Mouse (Mus musculus): Measurements from ENCODE around the gene Kcnmb3.

The Kcnmb3 gene

DNA sequence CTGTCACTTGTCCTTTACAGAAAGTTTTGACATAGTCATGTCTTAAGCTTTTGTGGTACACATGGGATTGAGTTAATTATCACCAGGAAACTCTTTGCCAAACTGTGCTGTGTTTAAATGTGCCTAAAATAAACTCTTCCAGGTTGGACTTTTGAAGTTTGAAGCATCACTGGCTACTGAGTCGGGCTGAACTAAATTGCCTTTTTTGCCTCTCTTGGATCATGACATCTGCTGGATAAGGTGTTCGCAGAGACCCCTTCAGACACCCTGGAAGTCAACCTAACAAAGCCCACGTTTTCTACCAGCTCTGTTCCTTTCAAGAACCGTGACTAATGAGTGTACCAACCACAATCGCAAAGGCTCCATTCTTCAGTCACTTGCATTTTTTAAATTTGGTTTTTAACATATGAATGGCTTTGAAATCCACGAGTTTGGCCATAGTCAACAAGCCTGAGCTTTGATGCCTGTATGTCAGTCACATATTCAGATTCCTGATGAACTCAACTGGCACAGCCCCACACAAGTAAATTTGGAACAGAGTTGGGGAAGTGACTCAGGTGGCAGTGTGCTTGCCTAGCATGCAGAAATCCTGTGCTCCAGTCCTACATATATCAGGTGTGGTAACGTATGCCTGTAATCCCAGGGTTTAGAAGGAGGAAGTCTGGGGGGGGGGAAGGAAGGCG lies 3.2 kb upstream of the Kcnmb3 start:
- no peak for DNase-seq (ENCODE audit: low spot score in 2 of 2)

DNA sequence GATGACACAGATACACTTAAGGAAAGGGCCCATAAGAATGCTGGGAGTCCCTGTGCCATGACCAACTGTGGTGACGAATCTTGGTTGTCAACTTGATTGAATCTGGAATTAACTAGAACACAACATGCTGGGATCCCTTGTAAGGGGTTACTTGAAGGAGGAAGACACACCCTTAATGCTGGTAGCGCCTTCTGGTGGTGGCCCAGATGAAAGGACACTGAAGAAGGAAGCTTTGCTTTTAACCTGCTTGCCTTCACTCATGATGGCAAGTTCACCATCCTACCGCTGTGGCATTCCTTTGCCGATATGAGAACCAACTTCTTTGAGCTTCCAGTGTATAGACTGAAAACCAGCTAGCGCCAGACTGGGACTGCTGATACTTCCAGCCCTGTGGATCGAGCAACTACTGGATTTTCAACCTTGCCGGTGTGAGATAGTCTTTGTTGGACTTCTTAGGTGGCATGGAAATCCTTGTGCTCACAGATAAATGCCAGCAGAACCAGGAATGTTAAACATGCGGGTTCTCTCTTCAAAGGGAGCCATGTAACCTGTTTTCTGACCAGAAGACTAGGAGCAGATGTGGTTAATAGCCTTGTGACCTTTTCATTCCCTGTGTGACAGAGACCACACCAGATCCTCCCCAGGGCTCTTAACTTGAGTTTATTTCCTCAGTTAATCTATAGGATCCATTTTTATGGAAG lies 2.5 kb upstream of the Kcnmb3 start:
- DNase-seq (ENCODE audit: low spot score in 2 of 2): no peak

- no peak for DNase-seq (ENCODE audit: low spot score in 2 of 2)
These were observed 1.1 kb downstream of the Kcnmb3 start for GRCm38 (mm10) chr3:32490928-32491315.

DNA sequence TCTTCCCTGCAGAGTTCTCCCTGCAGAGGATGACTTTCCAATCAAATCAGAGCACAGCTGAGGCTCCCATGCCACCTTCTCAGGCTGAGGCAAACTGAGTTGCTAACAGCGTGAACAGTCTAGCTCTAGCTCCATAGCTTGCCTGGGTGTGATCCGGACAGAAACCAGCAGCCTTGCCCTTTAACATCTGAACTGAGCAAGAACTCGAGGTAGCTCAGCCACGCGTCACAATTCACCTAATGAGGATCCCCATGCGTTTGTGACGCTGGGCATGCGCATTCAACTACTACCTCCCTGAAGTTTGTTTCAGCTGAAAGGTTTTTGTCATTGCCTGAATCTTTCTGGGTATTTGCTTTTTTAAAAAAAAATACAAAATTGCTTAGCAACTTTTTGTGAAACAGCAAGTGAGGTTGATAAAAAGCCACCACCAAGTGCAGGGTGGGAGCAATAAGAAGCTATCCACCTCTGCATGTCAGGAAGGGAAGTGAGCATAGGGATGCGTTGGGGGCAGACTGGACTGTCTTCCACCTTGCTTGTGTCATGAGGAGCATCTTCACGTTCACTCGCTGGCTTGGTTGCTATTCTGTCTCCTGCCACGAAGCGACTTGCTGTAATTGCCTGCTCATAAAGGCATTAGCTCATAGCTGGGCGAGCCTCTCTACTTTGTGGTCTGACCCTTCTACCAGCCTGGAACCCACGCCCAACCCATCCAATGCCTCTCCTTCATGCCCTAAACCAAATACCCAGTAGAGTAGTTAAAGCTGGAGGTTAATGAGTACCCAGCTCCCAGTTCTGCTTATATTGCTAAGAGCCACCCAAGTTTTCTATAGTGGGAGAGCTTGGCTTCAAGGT lies 1.7 kb downstream of the Kcnmb3 start:
- DNase-seq (ENCODE audit: low spot score in 2 of 2): no peak

GRCm38 (mm10) chr3:32488172-32488571 lies 3.9 kb downstream of the Kcnmb3 start:
- no peak for DNase-seq (ENCODE audit: low spot score in 2 of 2)

DNA sequence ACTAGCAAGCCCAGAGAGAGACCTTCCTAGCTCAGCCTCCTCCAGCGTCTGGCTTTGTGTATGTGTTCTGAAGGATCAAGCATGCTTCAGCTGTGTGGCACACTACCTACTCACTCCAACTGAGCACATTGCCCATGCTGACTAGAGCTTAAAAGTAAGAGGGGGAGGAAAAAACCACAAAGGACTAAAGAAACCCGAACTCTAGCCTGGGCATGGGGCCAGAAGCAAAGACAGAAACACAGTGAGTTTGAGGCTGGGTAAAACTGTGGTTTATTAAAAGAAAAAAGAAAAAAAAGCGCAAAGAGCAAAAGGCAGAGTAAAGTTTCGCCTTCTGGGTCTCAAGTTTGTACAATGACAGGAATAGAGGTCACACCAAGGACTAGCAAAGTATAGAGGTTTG lies 5.5 kb downstream of the Kcnmb3 start:
- no peak for DNase-seq (ENCODE audit: low spot score in 2 of 2)

DNA sequence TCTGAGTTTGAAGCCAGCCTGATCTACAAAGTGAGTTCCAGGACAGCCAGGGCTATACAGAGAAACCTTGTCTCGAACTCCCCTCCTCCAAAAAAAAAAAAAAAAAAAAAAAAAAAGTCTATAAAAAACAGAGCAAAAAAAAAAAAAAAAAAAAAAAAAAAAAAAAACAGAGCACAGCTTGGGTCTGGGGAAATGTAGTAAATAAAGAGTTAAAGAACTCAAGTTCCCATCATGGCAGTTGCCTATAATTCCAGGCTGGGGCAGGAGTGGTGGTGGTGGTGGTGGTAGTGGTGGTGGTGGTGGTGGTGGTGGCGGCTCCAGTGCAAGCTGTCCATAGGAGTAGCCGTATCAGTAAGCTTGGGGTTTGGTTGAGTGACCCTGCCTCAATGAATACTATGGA lies 9.0 kb downstream of the Kcnmb3 start:
- no peak for DNase-seq (ENCODE audit: low spot score in 2 of 2)

GRCm38 (mm10) chr3:32479961-32480360 lies 12.1 kb downstream of the Kcnmb3 start:
- DNase-seq (ENCODE audit: low spot score in 2 of 2): no peak

GRCm38 (mm10) chr3:32473184-32473583 lies 18.8 kb downstream of the Kcnmb3 start:
- DNase-seq (ENCODE audit: low spot score in 2 of 2): no peak

DNA sequence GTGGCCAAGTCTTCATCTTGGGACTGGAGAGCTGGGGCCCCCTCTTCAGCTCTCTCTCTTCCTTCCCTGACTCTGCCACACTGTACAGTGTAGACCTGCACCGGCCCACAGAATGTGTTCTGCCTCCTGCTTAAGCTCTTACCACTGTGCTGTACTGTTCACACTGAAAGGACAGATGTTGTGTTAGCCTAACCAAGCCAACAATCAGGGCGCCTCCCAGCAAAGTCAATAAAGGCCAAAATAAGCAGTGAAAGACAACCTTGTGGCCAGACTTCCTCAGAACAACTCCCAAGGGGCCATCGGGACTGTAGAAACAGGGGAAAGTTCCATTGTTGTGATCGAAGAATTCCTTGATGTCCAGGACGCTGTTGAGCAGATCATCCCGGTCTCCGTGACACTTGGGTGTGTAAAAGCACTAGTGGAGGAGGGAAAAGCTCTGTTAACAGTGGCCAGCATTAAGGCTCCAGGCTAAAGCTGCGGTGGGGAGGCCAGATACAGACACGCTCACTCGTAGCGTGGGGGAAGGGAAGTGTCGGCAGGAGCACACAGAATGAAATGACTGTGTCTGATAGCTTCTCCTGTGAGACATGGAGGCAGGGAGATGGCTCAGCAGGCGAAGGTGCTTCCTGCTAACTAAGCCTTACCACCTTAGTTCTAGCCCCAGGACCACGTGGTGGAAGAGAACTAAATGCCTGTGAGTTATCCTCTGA lies 19.7 kb downstream of the Kcnmb3 start:
- no peak for DNase-seq (ENCODE audit: low spot score in 2 of 2)

- peak; percentile 11 to 50 for DNase-seq (ENCODE audit: low spot score in 2 of 2)
These were observed 20.9 kb downstream of the Kcnmb3 start for GRCm38 (mm10) chr3:32471098-32471497.

GRCm38 (mm10) chr3:32470449-32470848 lies 21.6 kb downstream of the Kcnmb3 start:
- DNase-seq (ENCODE audit: low spot score in 2 of 2): no peak

GRCm38 (mm10) chr3:32468411-32468810 lies 23.6 kb downstream of the Kcnmb3 start:
- no peak for DNase-seq (ENCODE audit: low spot score in 2 of 2)

DNA sequence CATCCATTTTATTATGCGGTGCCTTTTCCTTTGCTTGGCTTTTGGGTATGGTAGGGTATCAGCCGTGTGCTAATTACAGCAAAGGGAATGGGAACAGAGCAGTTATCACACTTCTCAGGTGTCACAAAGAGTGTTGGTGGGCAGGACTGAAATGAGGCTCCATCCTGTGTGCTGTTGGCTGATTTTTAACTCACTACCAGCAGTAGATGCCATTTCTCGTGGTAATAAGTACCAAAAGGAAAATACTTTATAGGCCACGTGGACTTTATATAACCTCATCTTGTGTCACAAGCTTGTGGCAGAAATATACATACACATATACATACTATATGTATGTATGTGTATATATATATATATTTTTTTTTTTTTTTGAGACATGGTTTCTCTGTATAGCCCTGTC lies 24.7 kb downstream of the Kcnmb3 start:
- no peak for DNase-seq (ENCODE audit: low spot score in 2 of 2)

- peak in 1 of 2 experiments; percentile 17 for DNase-seq (ENCODE audit: low spot score in 2 of 2)
These were observed 32.3 kb downstream of the Kcnmb3 start for GRCm38 (mm10) chr3:32459777-32460176.

GRCm38 (mm10) chr3:32454329-32455021 lies 37.6 kb downstream of the Kcnmb3 start:
- DNase-seq (ENCODE audit: low spot score in 2 of 2): no peak

GRCm38 (mm10) chr3:32441710-32442109 lies 50.3 kb downstream of the Kcnmb3 start:
- no peak for DNase-seq (ENCODE audit: low spot score in 2 of 2)

GRCm38 (mm10) chr3:32438716-32439115 lies 53.3 kb downstream of the Kcnmb3 start:
- DNase-seq (ENCODE audit: low spot score in 2 of 2): no peak

DNA sequence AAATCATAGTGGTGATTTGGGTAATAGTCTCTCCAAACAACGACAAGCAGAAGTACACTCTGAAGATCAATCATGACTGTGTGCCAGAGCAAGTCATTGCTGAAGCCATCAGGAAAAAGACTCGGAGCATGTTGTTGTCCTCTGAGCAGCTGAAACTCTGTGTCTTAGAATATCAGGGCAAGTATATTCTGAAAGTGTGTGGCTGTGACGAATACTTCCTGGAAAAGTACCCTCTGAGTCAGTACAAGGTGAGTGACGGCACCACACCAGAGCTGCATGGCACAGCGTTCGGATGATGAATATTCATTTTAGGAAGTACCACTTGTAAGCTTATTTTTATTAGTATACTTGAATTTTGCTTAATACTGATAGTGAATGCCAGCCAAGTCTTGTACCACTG lies 54.2 kb downstream of the Kcnmb3 start:
- no peak for DNase-seq (ENCODE audit: low spot score in 2 of 2)

DNA sequence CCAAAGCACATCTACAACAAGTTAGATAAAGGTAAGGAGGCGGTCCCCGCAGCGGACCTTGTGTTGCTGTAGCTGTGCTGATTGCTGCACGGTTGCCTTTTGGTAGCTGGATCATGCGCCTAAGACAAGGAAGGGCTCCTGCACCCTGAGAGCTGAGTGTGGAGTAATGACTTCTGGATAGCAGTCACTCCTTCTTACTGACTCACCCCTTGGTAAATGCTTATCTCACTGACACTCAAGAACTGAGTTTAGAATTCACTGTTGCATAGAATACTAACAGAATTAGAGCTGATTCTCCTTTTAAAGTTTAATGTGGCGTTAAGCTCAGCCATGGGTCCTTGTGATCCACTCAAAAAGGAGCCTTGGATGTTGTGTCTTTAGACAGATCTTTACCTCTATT lies 54.7 kb downstream of the Kcnmb3 start:
- DNase-seq (ENCODE audit: low spot score in 2 of 2): no peak

DNA sequence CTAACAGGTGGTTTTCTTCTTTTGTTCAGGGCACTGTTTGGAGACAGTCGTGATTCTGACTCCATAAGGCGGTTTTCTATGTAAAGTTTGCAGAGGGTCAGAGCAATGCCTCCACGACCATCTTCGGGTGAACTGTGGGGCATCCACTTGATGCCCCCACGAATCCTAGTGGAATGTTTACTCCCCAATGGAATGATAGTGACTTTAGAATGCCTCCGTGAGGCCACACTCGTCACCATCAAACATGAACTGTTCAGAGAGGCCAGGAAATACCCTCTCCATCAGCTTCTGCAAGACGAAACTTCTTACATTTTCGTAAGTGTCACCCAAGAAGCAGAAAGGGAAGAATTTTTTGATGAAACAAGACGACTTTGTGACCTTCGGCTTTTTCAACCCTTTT lies 55.9 kb downstream of the Kcnmb3 start:
- DNase-seq (ENCODE audit: low spot score in 2 of 2): no peak

Measured in left cerebral cortex, adult 9 months (tissue).